Mouse (Mus musculus): Measurements from ENCODE around the gene Krt80. TPM values are rescaled to one million over a fixed set of nuclear protein-coding genes. Genes with fewer than 3 reads are reported as not detected.
"Not testable (repeated sequence)": the region's sequence is repeated elsewhere in the genome, so short reads cannot be mapped to it uniquely, and the experiment has no call there.

The Krt80 gene
- polyA plus RNA-seq, 1 experiment from 2014 or later, result 0.80 TPM

- no peaks in the 10 kb centered on the region for H3K36me3 ChIP-seq
Observed at GRCm38 (mm10) chr15:101331090-101331489, 38.9 kb downstream of the Krt80 start.

GRCm38 (mm10) chr15:101329564-101329892 is 40.4 kb downstream of the Krt80 start:
- WGBS, result 68% methylated on average over 3 of the region's 3 CpGs
- H3K36me3 ChIP-seq, result no peaks in the 10 kb centered on the region
- no peak overlapping the region for H3K4me3 ChIP-seq
- no peak for DNase-seq (ENCODE audit: low spot score)
- peaks cover 24% of the 10 kb centered on the region for H3K4me1 ChIP-seq
- H3K9me3 ChIP-seq, result no peaks in the 10 kb centered on the region
- H3K27ac ChIP-seq, result no peak overlapping the region
- H3K27me3 ChIP-seq (ENCODE audit: insufficient read depth, poor library complexity, severe bottlenecking), result peaks cover 22% of the 10 kb centered on the region

More at GRCm38 (mm10) chr15:101331090-101331489, 38.9 kb downstream of the Krt80 start:
- no peak for DNase-seq (ENCODE audit: low spot score)
- Histone ChIP-seq H3K9me3 (no peaks in the 10 kb centered on the region), H3K4me1 (peaks cover 26% of the 10 kb centered on the region), H3K27ac (no peak overlapping the region), H3K27me3 (ENCODE audit: insufficient read depth, poor library complexity, severe bottlenecking) (peaks cover 30% of the 10 kb centered on the region), H3K4me3 (no peak overlapping the region)
- WGBS, result 81% methylated on average over 4 of the region's 4 CpGs

- WGBS, result 66% methylated on average over 3 of the region's 3 CpGs
- Histone ChIP-seq H3K9me3 (no peaks in the 10 kb centered on the region), H3K27me3 (ENCODE audit: insufficient read depth, poor library complexity, severe bottlenecking) (peaks cover 18% of the 10 kb centered on the region), H3K36me3 (no peaks in the 10 kb centered on the region), H3K27ac (no peak overlapping the region), H3K4me1 (peaks cover 24% of the 10 kb centered on the region), H3K4me3 (no peak overlapping the region)
- DNase-seq (ENCODE audit: low spot score), result no peak
Observed at GRCm38 (mm10) chr15:101328876-101329563, 40.9 kb downstream of the Krt80 start.

GRCm38 (mm10) chr15:101327282-101327681 is 42.7 kb downstream of the Krt80 start:
- Histone ChIP-seq H3K4me3 (no peak overlapping the region), H3K36me3 (no peaks in the 10 kb centered on the region), H3K9me3 (no peaks in the 10 kb centered on the region), H3K27me3 (ENCODE audit: insufficient read depth, poor library complexity, severe bottlenecking) (peaks cover 6% of the 10 kb centered on the region), H3K4me1 (peaks cover 17% of the 10 kb centered on the region), H3K27ac (no peak overlapping the region)
- WGBS, result 6% methylated on average over 6 of the region's 6 CpGs
- DNase-seq (ENCODE audit: low spot score), result peak; percentile 89

- no peaks in the 10 kb centered on the region; the same call in 1 of the 2 replicates for H3K27me3 ChIP-seq (ENCODE audit: insufficient read depth, poor library complexity, severe bottlenecking)
- no peak overlapping the region for H3K27ac ChIP-seq
- no peaks in the 10 kb centered on the region for H3K36me3 ChIP-seq
- no peaks in the 10 kb centered on the region for H3K9me3 ChIP-seq
- H3K4me1 ChIP-seq, result peaks cover 26% of the 10 kb centered on the region
- no peak for DNase-seq (ENCODE audit: low spot score)
- 37% methylated on average over 10 of the region's 10 CpGs for WGBS
- H3K4me3 ChIP-seq, result no peak overlapping the region
Observed at GRCm38 (mm10) chr15:101325991-101326534, 43.9 kb downstream of the Krt80 start.

GRCm38 (mm10) chr15:101324409-101324808 is 45.6 kb downstream of the Krt80 start:
- not testable (repeated sequence) for H3K36me3 ChIP-seq; H3K4me3 ChIP-seq; H3K27me3 ChIP-seq (ENCODE audit: insufficient read depth, poor library complexity, severe bottlenecking); H3K27ac ChIP-seq; DNase-seq (ENCODE audit: low spot score); H3K9me3 ChIP-seq
- peaks cover 34% of the 10 kb centered on the region for H3K4me1 ChIP-seq

- no peak for DNase-seq (ENCODE audit: low spot score)
- Histone ChIP-seq H3K4me3 (no peak overlapping the region), H3K27ac (no peak overlapping the region), H3K9me3 (no peaks in the 10 kb centered on the region), H3K4me1 (peaks cover 36% of the 10 kb centered on the region), H3K27me3 (ENCODE audit: insufficient read depth, poor library complexity, severe bottlenecking) (no peaks in the 10 kb centered on the region; the same call in 1 of the 2 replicates), H3K36me3 (no peaks in the 10 kb centered on the region)
- 95% methylated on average over 5 of the region's 5 CpGs for WGBS
Observed at GRCm38 (mm10) chr15:101323511-101323910, 46.5 kb downstream of the Krt80 start.

- Histone ChIP-seq H3K36me3 (no peaks in the 10 kb centered on the region), H3K27ac (0 out of 2 replicates have a peak overlapping the region, but pooled peaks have one; percentile 77), H3K27me3 (ENCODE audit: insufficient read depth, poor library complexity, severe bottlenecking) (no peaks in the 10 kb centered on the region; the same call in 1 of the 2 replicates), H3K9me3 (no peaks in the 10 kb centered on the region), H3K4me3 (no peak overlapping the region), H3K4me1 (peaks cover 38% of the 10 kb centered on the region)
- WGBS, result 87% methylated on average over 7 of the region's 7 CpGs
- no peak for DNase-seq (ENCODE audit: low spot score)
Observed at GRCm38 (mm10) chr15:101322640-101323039, 47.3 kb downstream of the Krt80 start.

- H3K27me3 ChIP-seq (ENCODE audit: insufficient read depth, poor library complexity, severe bottlenecking), result no peaks in the 10 kb centered on the region; the same call in 1 of the 2 replicates
- WGBS, result 77% methylated on average over 5 of the region's 5 CpGs
Observed at GRCm38 (mm10) chr15:101322106-101322505, 47.9 kb downstream of the Krt80 start.

GRCm38 (mm10) chr15:101321126-101321525 is 48.8 kb downstream of the Krt80 start:
- WGBS, result 41% methylated on average over 5 of the region's 5 CpGs
- Histone ChIP-seq H3K27me3 (ENCODE audit: insufficient read depth, poor library complexity, severe bottlenecking) (no peaks in the 10 kb centered on the region), H3K4me3 (no peak overlapping the region), H3K9me3 (no peaks in the 10 kb centered on the region), H3K4me1 (peaks cover 41% of the 10 kb centered on the region), H3K27ac (peak overlapping the region; percentile 77), H3K36me3 (no peaks in the 10 kb centered on the region)
- DNase-seq (ENCODE audit: low spot score), result no peak

More at GRCm38 (mm10) chr15:101322106-101322505, 47.9 kb downstream of the Krt80 start:
- no peak for DNase-seq (ENCODE audit: low spot score)
- Histone ChIP-seq H3K9me3 (no peaks in the 10 kb centered on the region), H3K27ac (peak overlapping the region; percentile 77; the same call in 1 of the 2 replicates), H3K4me1 (peaks cover 41% of the 10 kb centered on the region), H3K36me3 (no peaks in the 10 kb centered on the region), H3K4me3 (no peak overlapping the region)

GRCm38 (mm10) chr15:101320618-101321041 is 49.3 kb downstream of the Krt80 start:
- WGBS, result 36% methylated on average over 6 of the region's 6 CpGs
- Histone ChIP-seq H3K27ac (peak overlapping the region; percentile 75), H3K9me3 (no peaks in the 10 kb centered on the region), H3K4me3 (no peak overlapping the region), H3K27me3 (ENCODE audit: insufficient read depth, poor library complexity, severe bottlenecking) (no peaks in the 10 kb centered on the region), H3K4me1 (peaks cover 45% of the 10 kb centered on the region), H3K36me3 (no peaks in the 10 kb centered on the region)
- no peak for DNase-seq (ENCODE audit: low spot score)

- no peak for DNase-seq (ENCODE audit: low spot score)
- peak overlapping the region; percentile 75 for H3K27ac ChIP-seq
- no peaks in the 10 kb centered on the region for H3K9me3 ChIP-seq
- H3K36me3 ChIP-seq, result no peaks in the 10 kb centered on the region
- no peak overlapping the region for H3K4me3 ChIP-seq
- H3K4me1 ChIP-seq, result peaks cover 46% of the 10 kb centered on the region
- H3K27me3 ChIP-seq (ENCODE audit: insufficient read depth, poor library complexity, severe bottlenecking), result no peaks in the 10 kb centered on the region
- WGBS, result 55% methylated on average over 6 of the region's 6 CpGs
Observed at GRCm38 (mm10) chr15:101320010-101320617, 49.8 kb downstream of the Krt80 start.

Data from heart, embryonic 10.5 days (tissue).